Mouse (Mus musculus): ENCODE results near the gene Ntrk3.

Ntrk3 gene

DNA sequence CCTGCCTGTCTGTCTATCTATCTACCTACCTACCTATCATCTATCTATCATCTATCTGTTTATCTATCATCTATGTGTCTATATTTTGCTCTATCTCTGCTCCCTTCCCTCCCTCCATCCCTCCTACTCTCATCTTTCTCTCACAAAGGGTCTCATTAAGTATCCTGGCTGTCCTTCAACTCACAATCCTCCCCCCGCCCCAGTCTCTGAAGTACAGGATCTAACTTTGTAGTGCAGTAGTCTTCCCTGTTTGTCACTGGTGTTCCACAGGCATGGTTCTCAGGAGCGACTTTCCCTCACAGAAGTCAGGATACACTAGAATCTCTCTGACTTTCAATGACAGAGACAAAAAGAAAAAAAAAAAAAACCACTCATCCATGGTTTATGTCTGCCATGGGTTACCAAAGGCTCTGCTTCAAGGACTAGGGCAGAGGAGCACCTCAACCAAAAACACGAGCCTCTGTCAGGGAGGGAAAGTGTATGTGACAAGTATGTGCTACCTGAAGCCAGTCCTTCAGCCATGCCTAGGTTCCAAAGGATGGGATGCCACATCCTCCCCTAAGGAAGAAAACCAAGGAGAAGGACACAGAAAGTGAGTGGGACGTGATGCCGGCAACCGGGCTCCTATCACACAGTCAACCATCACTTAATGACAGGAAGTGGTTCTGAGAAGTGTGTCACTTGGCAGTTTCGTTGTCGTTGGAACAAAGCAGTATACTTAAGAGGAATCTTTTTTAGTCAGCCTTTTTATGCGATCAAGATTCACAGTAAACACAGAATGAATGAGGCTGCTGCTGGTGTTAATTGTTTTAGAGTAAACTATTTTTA is 16.6 kb downstream of the Ntrk3 start:
- no peak for DNase-seq (ENCODE audit: low read depth, low spot score)

DNA sequence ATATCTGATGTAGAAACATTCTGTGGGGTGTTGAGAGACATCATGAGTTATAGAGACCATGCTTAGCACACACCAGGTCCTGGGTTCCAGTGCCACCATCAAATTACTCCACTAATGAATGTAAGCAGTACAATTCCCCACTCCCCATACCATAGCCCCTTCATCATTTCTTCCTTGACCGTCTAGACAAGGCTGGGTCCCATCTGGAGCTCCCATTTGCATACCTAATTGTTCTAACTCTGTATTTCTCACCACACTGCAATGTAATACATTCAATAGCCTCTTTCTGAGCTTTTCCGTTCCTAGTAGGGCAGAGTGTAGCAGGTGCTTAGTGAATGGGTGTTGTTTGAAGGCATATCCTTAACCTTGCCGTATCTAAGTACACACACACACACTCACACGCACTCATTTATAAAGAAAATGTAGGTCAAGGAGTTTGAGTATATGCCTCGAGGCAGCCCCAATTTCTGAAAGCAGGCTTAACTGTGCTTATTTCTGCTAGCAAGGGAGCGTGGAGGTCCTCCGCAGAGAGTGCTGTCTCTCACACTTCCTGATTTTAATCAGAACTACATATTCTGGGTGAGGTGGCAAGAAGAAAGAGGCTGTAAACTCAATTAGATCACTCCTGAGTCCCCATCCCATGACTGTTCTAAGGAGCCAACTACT is 17.9 kb downstream of the Ntrk3 start:
- no peak for DNase-seq (ENCODE audit: low read depth, low spot score)

DNA sequence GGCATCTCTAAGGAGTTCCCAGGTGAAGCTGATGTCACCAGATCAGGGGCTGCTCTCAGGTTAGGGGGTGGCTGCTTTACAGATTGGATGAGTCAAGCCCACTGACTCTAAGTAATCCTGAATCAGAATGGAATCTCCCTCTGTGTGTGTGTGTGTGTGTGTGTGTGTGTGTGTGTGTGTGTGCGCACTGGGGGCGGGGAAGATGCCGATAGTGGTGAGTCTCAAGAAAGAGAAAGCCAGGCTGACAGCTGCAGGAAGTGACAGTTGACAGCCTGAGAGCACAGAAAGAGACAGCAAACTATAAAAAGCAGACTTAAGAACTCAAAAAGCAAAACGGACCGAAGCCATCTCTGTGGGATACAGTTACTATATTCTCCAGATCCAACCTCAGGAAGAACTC is 18.7 kb downstream of the Ntrk3 start:
- DNase-seq (ENCODE audit: low read depth, low spot score), result no peak

DNA sequence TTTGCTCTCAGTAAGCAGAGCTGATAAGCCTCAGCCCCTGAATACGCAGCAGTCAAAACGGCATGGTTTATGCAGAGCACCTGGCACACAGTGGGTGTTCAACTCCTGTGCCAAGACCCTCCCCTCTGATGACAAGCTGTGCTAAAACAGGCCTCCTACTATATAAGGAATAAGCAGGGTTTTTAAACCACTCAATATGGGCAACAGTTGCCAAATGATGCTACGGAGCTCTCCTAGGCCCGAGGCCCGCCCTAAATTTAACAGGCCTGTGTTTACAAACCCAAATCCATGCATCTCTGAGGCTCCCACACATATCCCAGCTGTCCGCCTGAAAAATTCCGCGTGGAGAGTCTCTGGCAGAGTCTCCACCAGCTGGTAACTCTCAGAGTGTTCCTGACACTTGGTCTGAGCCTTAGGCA is 19.6 kb downstream of the Ntrk3 start:
- no peak for DNase-seq (ENCODE audit: low read depth, low spot score)

DNA sequence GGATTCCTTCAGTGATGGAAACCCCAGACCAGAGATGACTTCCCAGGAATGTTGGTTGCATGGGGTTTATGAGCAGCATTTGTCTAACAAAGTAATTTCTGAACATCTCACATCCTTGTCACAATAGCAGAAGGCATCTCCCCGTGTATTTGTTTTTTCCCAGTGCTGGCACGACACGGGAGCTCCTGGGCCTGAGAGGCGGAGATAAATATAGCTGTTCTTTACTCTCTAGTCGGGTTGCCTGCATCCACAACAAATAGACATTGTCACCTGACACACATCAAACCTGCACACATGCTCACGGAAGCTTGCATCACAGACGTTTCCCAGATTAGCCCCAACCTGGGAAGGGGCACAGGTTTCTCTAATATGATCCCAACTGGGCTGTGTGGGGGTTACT is 30.1 kb downstream of the Ntrk3 start:
- DNase-seq (ENCODE audit: low read depth, low spot score), result no peak

DNA sequence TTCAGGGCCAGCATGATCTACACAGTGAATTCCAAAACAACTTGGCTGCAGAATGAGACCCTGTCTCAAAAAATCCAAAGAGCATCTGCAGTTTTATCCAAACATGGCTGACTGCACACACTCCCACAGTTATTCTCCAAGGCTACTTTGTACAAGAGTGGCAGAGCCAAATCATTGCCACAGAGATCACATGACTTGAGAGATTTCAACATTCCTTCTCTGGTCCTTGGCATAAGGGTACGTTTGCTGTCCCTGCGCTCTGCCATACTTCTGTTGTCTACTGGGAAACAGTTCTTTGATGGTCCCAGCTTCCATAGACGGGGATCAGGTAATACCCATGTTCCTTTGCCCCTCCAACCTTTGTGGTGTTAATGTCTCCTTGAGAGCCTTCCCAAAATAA is 30.7 kb downstream of the Ntrk3 start:
- DNase-seq (ENCODE audit: low read depth, low spot score), result no peak

DNA sequence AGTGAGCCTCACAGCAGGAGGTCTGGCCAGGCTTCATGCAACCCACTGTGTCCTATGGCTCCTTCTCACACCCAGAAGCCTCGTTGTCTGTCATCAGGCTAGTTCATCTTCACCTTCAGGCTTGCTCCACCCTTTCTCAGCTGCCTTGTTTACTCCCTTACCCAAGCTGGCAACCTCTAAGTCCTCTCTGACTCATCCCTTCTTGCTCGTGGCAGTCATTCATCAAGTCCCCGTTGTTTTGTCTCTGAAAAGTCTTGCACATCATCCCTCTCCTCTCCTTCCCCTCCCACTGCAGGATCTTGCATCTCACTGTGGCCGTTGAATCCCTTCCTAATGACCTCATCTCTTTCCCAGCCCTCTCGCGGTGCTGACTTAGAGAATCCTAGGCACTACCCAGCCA is 35.1 kb downstream of the Ntrk3 start:
- no peak for DNase-seq (ENCODE audit: low read depth, low spot score)

DNA sequence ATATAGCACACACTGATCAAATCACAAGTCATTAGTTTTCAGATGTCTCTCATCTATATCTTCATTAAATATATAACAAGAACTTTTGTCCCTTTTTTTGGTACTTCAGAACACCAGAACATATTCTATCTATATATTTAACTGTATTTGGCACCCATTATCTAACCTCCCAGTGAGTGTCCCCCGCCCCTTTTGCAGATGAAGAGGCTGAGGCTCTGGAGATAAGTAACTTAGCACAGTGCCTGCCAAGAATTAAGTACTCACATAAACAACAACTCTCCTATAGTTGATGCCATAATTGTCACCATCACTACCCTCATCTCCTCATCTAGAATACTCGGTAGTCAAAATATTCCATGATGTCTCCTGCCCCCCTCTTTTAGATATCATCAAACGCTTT is 42.6 kb downstream of the Ntrk3 start:
- DNase-seq (ENCODE audit: low read depth, low spot score), result no peak

DNA sequence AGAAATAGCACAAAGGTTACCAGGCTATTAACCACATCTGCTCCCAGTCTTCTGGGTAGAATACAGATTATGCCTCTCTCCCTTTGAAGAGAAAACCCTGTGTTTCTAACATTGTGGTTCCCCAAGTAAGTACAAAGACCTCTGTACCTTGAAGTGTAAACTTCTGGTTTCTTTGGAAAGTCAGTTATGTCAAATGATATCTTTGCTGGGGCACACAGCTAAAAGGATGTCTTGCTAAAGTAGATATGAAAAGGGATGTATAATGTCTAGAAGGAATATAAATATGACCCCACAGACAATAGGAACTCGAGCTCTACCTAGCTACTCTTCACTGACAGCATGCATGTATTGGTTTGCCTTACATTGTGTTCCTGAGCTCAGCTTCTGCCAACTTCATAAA is 44.7 kb downstream of the Ntrk3 start:
- no peak for DNase-seq (ENCODE audit: low read depth, low spot score)

DNA sequence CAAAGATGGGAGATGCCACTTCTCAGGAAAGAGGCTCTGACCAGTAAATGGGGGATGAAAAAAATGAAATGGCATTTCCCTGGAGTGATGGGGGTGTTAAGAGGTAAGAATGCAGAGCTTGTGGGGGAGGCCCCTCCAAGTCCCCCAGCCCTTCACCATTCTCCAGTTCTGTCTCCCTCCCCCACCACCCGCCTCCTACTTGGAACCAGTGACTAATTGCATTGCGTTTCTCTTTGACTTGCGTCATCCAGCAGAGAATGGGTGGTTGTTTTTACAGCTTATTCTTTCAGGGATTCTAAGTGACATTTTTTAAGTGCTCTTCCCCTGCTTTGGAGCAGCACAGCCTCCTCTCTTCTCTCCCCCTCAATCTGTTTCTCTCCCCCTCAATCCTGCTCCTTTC is 46.9 kb downstream of the Ntrk3 start:
- no peak for DNase-seq (ENCODE audit: low read depth, low spot score)

DNA sequence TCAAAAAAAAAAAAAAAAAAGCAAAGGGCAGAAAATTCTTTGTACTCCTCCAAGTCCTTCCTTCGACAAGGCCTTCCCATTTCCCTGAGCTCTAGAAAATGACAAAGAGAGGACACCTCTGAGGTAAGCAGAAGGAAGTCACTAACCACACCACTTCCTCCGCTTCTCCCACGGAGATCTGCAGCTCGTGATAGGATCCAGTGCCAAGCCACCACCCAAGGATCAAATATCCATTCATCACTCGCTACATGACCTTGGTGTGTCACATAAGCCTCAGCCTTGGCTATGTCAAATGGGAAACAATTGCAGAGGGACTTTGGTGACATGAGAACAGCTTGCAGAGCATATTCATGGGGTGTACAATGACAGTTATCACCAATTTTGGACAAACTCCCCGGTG is 52.9 kb downstream of the Ntrk3 start:
- DNase-seq (ENCODE audit: low read depth, low spot score), result no peak

DNA sequence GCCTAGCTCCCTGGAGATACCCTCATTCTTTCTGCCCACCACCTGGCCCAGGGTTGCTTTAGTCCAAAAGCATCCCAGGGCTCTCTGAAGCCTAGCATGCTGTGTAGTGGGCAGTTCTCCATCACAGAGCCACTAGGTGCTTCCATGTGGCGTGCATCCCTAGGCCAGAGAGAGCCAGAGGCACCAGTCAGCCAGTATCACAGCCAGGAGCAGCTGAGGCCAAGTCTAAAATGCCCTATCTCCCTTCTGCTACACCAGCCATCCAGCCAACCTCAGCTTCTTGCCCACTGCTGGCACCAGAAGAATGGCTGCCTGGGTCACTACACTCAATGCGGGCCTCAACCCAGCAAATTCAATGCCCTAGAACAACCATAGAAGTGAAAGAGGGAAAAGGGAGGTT is 56.9 kb downstream of the Ntrk3 start:
- DNase-seq (ENCODE audit: low read depth, low spot score), result no peak

DNA sequence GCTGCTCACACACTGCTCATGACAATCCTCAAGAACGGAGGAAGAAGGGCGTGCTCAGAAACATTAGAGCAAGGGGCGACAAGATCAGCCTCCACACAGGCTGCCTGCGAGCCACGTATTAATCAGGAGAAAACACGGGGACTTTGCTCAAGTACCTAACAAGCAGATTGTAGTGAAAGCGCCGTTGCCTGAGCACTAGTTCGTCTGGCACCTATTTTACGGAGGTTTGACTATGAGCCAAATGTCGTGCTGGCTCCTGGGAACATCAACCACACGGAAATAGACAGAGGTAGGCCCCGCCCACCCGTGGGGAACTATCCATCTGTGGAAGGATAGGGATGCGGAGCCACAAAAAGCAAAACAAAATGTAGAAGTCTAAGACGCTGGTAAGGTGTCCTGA is 68.4 kb downstream of the Ntrk3 start:
- no peak for DNase-seq (ENCODE audit: low read depth, low spot score)

DNA sequence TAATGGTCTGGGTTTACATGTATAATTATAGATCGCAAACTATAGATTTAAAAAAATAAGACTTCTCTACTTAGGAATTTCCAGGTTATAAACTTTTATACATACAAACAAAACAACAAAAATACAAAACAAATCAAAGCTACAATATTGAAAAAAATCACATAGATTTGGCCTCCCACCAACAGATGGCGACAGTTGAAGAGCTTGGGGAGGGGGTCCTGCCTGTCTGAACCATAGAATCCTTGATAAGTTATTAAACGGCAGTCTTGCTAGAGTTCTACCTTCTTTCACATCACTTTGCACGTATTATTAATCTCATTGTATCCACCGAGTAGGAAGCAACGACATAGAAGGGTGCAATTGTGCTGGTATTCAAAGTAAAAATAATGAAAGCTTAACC is 68.9 kb downstream of the Ntrk3 start:
- DNase-seq (ENCODE audit: low read depth, low spot score), result no peak

DNA sequence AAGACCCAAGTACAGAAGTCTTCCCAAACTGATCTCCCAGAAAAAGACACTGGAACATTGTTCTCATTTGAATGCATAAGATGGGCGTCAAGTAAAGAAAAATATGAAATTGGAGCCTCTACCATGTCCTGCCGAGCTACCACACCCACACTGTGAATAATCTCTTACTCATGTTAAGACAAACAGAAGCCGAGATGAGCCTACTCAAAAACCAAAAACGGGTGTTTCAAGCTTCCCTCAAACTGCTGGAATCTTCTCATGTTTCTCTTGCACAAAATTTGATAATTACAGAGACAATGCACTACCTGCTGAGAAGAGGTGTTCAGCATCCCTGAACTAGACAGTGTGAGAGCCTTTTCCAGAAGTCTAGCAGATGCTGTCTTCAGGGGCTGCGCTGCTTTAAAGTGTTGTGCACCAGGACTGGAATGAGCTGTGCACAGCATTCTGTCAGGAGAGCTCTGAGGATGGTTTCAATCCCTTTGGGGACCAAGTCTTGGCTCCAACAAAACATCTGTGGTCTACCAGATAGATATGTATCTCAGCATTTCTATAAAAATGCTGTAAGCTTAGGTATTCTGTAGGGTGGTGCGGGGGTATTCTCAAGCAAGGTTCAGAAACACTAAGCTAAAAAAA is 69.7 kb downstream of the Ntrk3 start:
- DNase-seq (ENCODE audit: low read depth, low spot score), result no peak

DNA sequence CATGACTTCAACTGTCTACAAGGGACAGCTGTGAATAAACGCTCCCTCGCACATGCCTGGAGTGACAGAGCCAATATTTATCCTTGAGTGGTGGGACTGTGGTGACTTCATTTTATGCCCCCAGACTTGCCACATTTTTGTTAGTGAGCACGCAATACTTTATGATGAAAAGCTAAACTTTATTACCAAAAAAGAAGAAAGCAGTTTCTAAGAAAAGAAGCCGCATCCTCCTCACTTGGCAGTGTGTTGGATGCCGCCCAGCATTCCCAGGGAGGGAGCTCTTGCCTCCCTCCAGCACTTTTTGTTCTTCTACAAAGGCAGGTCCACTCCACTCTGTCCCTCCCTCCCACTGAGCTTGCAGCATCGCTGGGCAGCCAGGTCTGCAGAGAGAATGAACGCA is 77.0 kb downstream of the Ntrk3 start:
- no peak for DNase-seq (ENCODE audit: low read depth, low spot score)

DNA sequence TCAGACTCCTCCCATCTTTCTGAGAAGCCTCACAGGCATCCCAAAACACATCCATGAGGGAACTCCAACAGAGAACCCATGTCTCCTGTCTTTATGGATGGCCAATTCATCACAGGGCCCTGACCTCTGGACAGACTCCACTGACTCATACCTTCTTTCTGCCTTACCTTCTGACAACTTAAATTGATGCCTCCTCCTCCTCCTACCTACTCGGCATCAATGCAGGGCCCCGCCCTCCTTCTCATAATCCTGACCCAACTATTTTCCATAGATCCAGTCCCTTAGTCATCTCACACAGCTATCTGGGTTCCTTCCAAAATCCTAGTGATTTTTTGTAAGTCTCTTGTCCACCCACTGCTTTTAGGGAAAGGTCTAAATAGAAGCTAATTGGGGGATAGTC is 78.0 kb downstream of the Ntrk3 start:
- no peak for DNase-seq (ENCODE audit: low read depth, low spot score)

DNA sequence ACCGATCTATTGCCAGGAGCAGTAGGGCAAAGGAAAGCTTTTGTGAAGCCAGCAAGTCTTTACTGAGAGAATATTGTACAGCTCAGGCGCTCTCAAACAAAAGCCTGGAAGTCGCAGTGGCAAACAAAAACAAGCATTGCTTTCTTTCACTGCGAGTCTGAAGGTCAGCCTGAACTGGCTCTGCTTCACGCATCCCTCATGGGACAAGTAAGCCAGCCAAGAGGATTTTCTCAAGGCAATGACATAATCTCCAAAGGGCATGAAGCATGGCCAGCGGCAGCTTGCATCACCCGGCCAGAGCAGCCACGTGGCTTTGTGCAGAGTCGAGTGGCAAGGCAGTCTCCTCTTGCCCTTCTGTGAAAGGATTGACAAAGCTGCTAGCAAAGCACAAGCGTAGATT is 79.8 kb downstream of the Ntrk3 start:
- no peak for DNase-seq (ENCODE audit: low read depth, low spot score)

DNA sequence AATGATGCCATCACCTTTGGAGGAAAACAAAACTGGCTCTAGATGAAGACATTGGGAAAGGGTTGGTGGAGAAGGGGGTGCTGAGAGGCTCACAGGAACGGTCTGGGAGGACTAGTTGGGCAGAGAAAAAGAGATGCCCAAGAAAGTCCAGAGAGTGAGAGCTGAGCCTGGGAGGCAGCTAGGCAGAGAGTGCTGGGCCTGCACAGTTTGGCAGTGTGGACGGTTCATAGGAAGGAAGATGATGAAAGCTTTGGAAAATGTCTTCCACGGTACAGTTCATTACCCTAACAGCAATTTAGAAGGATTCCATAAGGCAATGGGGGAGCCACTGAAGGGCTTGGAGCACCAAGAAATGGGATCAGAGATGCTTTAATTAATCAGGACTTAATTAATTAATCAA is 81.6 kb downstream of the Ntrk3 start:
- DNase-seq (ENCODE audit: low read depth, low spot score), result no peak

DNA sequence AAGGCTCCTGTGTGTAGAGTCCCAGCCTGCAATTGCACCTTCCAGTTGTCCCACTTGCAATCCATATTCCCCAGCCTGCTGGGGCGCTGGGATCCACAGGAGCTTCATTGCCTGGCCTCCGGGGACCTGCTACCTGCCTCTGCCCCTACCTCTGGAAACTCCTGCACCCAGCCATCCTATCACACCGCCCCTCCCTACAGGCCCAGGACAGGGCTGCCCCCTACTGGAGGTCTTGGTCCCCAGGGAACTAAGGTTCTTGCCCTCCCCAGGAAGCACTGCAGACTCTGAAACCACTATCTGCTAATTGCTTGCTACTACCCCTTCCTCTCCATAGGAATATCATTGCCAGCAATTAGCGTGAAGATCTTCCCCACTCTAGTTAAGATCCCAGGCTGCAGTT is 84.1 kb downstream of the Ntrk3 start:
- no peak for DNase-seq (ENCODE audit: low read depth, low spot score)

DNA sequence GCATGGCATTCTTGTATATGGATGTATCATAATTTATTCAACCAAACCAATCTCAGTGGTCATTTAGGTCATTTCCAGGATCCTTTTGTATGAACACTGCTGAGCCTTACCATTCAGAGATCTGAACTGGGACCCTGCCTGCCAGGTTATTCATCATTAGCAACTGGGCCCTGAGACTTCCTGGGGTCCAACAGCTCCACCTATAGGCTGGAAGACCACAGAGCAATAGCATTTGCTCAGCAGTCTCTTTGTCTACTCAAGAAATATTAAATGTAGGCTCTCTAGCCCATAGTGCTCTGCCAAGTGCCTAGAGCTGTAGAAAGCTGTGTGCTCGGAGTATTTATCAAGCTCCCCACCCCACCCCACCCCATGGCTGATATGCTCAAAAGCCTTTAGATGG is 85.5 kb downstream of the Ntrk3 start:
- no peak for DNase-seq (ENCODE audit: low read depth, low spot score)

DNA sequence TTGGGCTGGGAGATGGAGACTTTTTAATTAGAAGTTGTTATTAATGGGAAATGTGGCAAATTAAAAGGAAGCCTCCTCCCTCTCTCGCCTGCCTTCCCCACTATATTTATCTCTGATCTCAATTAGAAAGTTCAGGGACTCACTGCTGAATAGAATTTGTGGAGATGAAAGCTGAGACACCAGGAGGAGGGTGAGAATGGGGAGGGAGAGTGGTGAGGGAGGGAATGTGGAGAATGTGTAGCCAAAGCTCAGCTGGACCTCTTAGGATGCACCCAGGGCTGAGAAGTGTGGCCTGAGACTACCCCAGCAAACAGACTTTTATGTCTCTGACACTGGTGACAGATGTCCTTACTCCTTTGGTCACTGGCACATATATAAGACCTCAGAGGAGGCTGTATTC is 86.3 kb downstream of the Ntrk3 start:
- DNase-seq (ENCODE audit: low read depth, low spot score), result no peak

DNA sequence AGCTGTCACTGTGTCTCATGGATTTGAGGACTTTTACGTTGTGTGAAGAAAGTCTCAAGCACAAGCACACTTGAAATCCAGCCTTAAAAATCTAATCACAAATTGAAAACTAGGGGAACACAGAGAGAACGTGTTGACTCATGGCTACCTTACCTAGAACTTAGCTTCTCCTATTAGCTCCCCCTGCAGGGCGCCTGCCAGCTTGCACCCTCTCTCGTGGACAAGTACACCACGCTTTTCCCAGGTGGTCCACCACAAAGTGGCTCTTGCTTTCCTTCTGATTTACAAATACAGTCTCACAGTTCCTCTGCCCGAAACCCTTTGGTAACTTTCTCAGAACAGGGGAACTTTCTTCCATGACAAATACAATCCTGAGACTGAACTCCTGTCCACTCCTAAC is 94.1 kb downstream of the Ntrk3 start:
- no peak for DNase-seq (ENCODE audit: low read depth, low spot score)
